Mouse (Mus musculus) C2C12 (cell line): ENCODE data around the gene Maff. TPM values are rescaled to one million over a fixed set of nuclear protein-coding genes. Genes with fewer than 3 reads are reported as not detected.
A peak's percentile ranks its signal among the peaks of the same experiment; 100 is the strongest.

Source experiments
- H3K27me3 ChIP-seq: one replicate; pipeline ENCODE4 v1.6.1; 2011; ENCODE audit not compliant: control insufficient read depth, insufficient read depth, insufficient read length
- H3K36me3 ChIP-seq: one replicate; pipeline ENCODE4 v1.6.1; 2011; ENCODE audit not compliant: control insufficient read depth, insufficient read depth
- H3K4me3 ChIP-seq: one replicate; pipeline ENCODE4 v1.5.1; 2011; ENCODE audit warnings: mild to moderate bottlenecking, control low read depth; ENCODE audit not compliant: poor library complexity, insufficient read depth, severe bottlenecking
- H3K79me2 ChIP-seq: one replicate; pipeline ENCODE4 v1.6.1; 2011; ENCODE audit not compliant: control insufficient read depth, insufficient read depth
- H3K79me3 ChIP-seq: one replicate; pipeline ENCODE4 v1.6.1; 2011; ENCODE audit warnings: low read depth, control low read depth
- H3ac ChIP-seq: one replicate; pipeline ENCODE3; 2011; ENCODE audit warnings: low read depth; ENCODE audit not compliant: control insufficient read depth, insufficient read length
- CEBPB ChIP-seq: IDR thresholded peaks from one replicate; pipeline ENCODE4 v1.6.1; 2011; ENCODE audit warnings: low read depth, mild to moderate bottlenecking, control low read depth, moderate library complexity
- CTCF ChIP-seq: IDR thresholded peaks from one replicate; pipeline ENCODE4 v1.5.1; 2011; ENCODE audit not compliant: control insufficient read depth, insufficient read depth, insufficient read length
- FOSL1 ChIP-seq: IDR thresholded peaks from one replicate; pipeline ENCODE4 v1.8.0; 2011; ENCODE audit warnings: mild to moderate bottlenecking, low read length; ENCODE audit not compliant: poor library complexity, insufficient read depth, severe bottlenecking
- MAX ChIP-seq: IDR thresholded peaks from one replicate; pipeline ENCODE4 v1.6.1; 2011; ENCODE audit warnings: mild to moderate bottlenecking, control low read depth
- MYOD1 ChIP-seq: IDR thresholded peaks from one replicate; pipeline ENCODE4 v1.6.1; 2011; ENCODE audit warnings: low read depth; ENCODE audit not compliant: control insufficient read depth, insufficient read length
- MYOG ChIP-seq: IDR thresholded peaks from one replicate; pipeline ENCODE4 v1.6.1; 2011; ENCODE audit not compliant: control insufficient read depth, insufficient read length; ENCODE audit errors: extremely low read depth
- USF1 ChIP-seq: IDR thresholded peaks from one replicate; pipeline ENCODE4 v1.6.1; 2011; ENCODE audit warnings: low read depth, mild to moderate bottlenecking, control low read depth, moderate library complexity
- polyA plus RNA-seq: library from polyadenylated mRNA; unstranded; fragments of >200 nt; fragmentation: generic; extraction: Trizol; gene quantifications from one replicate; pipeline ENCODE4 v1.2.1, GENCODE M21; 2012; ENCODE audit warnings: missing spikeins

Gene Maff
- polyA plus RNA-seq, 1 experiment, result 24.8 TPM

DNA sequence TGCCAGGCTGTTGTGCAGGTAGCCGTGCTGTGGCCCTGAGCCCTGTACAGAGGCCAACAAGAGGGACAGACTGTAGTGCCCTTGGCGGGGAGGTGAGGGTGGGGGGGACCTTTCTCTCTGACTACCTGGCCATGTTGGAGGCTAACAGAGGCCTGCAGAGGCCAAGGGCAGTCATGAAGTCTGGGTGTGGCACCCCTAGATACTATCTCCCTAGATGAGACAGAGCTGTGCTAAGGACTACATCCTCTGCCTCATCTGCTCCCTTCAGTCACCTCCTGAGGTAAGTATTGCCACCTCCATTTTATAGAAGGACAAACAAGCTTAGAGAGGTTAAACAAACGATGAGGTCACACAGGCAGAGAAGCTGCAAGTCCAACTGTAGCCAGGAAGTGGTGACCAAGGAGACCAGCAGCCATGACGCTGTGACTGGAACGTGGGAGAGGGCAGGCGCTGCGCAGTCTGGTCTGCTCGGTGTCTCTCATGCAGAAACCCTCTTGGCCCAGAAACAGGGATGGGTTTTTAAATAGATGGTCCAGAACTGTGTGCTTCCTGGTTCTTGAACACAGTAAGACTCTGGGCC lies 22.5 kb downstream of the Maff start:
- no peak for TF ChIP-seq MYOG
- no peak for TF ChIP-seq MAX
- TF ChIP-seq CEBPB, result no peak
- no peak for TF ChIP-seq FOSL1
- TF ChIP-seq CTCF, result no peak
- no peak for TF ChIP-seq MYOD1
- TF ChIP-seq USF1, result no peak
- Histone ChIP-seq H3K79me2 (no peaks in the 10 kb centered on the region), H3K4me3 (no peak overlapping the region), H3ac (no peak overlapping the region), H3K79me3 (no peaks in the 10 kb centered on the region), H3K36me3 (peaks cover 45% of the 10 kb centered on the region), H3K27me3 (no peaks in the 10 kb centered on the region)

DNA sequence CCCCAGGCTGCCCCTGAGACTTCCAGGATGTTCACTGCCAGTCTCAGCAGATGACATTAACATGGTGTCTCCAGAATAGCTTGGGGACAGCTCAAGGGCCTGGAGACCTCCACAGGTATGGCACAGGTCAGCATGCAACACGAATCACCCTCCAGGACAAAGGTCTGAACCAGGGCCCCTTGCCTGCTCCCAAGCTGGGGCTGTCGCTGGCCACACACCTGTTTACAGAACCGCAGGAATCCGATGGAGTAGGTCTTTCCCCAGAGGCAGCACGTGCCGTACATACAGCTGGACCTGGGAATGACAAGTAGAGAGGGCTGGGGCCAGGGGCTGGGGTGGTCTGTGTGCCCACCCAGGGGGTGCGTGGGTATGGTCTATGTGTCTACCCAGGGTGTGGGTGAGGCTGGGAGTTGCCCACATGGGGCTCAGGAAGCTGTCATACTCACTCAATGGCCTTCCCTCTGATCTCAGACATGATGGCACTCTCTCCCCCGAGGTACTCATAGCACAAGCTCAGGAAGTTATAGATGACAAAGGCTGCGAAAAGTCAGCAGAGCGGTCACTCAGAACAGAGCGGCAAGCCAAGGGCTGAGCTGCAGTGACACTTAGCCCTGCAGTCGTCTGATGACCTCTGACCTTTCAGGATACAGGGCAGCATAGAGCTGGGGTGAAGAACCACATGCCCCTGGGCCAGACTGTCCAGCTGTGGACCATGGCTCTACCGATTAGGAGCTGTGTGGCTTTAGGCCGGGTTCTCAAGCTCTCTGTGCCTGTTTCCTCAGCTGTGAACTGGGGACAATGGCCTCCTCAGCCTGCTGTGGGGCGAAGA lies 23.2 kb downstream of the Maff start:
- Histone ChIP-seq H3ac (no peak overlapping the region), H3K79me2 (no peaks in the 10 kb centered on the region), H3K4me3 (no peak overlapping the region), H3K36me3 (peaks cover 44% of the 10 kb centered on the region), H3K27me3 (no peaks in the 10 kb centered on the region), H3K79me3 (no peaks in the 10 kb centered on the region)
- TF ChIP-seq MYOD1 (no peak), MYOG (no peak), CTCF (no peak), MAX (no peak), USF1 (no peak), FOSL1 (no peak), CEBPB (no peak)

DNA sequence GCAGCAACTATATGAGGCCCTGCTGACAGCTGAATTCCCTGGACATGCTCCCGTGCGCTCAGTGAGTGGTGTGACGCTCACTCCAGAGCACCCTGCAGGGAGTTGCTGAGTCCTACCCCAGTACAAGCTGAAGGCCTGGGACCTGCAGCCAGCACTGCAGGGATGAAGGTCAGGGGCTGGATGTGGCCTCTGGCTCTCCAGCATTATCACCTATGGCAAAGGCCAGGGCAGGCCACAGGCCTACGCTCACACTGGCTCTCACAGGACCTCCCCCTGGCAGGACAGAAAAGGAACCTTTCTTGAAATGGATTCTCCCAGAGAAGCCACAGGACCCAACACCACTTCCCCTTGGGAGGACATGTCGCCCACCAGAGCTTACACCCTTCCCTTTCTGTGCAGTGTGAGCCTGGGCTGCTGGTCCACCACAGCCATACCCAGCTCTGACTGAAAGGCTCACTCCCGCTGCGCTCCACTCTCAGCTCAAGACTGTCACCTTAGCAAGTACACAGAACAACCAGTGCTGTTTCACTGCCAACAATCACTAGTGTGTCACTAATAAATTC lies 23.9 kb downstream of the Maff start:
- Histone ChIP-seq H3K36me3 (peaks cover 38% of the 10 kb centered on the region), H3K79me2 (no peaks in the 10 kb centered on the region), H3ac (no peak overlapping the region), H3K27me3 (no peaks in the 10 kb centered on the region), H3K79me3 (no peaks in the 10 kb centered on the region), H3K4me3 (no peak overlapping the region)
- TF ChIP-seq MYOG, result no peak
- no peak for TF ChIP-seq MYOD1
- no peak for TF ChIP-seq MAX
- no peak for TF ChIP-seq USF1
- no peak for TF ChIP-seq CTCF
- TF ChIP-seq FOSL1, result no peak

DNA sequence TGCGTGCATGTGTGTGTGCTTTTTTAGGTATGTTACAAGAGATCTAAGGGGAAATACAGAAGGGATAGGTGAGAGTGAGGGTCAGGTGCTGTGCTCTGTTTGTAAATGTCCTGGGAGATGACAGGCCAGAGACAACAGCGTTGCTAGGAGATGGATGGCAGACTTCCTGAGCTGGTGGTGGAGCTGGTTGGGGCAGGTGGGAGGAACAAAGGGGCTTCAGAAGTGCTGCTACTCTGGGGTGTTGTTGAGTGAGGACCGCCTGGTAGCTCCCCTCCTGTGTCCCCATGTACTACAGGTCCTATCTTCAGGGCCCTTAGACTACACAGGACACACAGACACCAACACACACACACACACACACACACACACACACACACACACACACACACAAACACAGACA lies 28.3 kb downstream of the Maff start:
- Histone ChIP-seq H3K79me2 (peaks cover 9% of the 10 kb centered on the region), H3K79me3 (peaks cover 1% of the 10 kb centered on the region), H3K27me3 (no peaks in the 10 kb centered on the region), H3ac (no peak overlapping the region), H3K4me3 (no peak overlapping the region), H3K36me3 (peaks cover 45% of the 10 kb centered on the region)
- no peak for TF ChIP-seq MYOD1
- TF ChIP-seq FOSL1, result no peak
- no peak for TF ChIP-seq CEBPB
- no peak for TF ChIP-seq MAX
- TF ChIP-seq CTCF, result no peak
- no peak for TF ChIP-seq USF1
- TF ChIP-seq MYOG, result no peak

DNA sequence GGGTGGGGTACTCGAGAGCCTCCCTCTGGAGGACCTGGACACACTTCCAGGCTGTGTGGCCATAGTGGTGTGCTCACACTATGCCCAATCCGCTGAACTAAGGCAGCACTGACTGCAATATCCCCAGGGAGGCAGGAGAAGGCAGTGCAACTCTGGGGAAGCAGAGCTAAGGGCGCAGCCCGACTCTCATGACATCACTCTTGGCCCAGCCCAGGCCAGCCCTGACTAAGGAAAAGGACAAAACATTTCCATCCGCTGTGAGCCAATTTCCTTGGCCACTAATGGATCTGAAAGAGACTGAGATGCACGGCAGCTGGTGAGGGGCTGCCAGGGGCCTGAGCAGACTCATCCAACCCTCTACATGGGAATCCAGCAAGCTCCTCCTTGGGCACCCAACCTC lies 31.3 kb downstream of the Maff start:
- no peak for TF ChIP-seq CEBPB
- no peak for TF ChIP-seq MYOD1
- no peak for TF ChIP-seq MYOG
- TF ChIP-seq MAX, result no peak
- TF ChIP-seq FOSL1, result no peak
- TF ChIP-seq USF1, result no peak
- TF ChIP-seq CTCF, result no peak
- Histone ChIP-seq H3K79me2 (peaks cover 33% of the 10 kb centered on the region), H3K36me3 (peaks cover 40% of the 10 kb centered on the region), H3K27me3 (no peaks in the 10 kb centered on the region), H3K4me3 (no peak overlapping the region), H3ac (peak overlapping the region; percentile 10), H3K79me3 (peaks cover 7% of the 10 kb centered on the region)
